Mouse (Mus musculus): ENCODE results near the gene Cdh4.

Cdh4 gene

DNA sequence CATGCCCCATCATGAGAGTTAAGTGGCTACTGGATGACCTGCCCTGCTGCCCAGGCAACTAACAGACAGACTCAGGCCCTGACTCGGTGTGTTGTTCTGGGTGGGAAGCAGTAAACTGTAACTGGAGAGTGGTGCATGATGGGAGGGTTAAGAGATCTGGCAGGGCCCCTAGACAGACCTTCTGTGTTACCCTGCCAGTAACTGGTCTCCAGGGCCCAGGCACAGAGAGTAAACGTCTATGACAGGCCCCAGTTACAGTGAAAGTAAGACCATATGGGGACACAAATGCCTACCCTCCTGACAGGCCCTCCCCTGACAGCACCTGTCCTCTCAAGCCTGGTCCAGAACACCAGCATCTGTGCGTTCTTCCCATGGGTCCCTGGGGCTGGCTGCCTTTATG, 420.4 kb downstream of the Cdh4 start:
- no peak for DNase-seq (ENCODE audit: low spot score in 2 of 2)

DNA sequence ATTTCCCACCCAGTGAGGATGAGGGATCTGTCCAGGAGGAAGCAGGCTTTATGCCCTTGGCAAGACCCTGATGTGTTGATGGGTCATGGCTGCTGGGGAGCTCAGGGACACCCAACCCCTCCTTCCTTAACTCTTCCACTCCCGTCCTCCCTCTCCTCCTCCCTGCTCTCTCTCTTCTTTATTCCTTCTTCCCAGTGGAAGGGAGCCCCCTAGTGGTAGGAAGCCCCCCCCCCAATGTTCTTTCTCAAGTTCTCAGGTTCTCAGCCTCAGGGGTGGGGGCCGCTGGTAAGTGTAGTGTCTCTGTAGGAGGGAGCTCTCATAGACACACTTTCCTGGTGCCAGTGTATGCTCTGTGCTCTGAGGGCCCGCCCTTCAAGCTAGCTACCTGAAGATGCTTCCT, 421.0 kb downstream of the Cdh4 start:
- DNase-seq (ENCODE audit: low spot score in 2 of 2): no peak

GRCm38 (mm10) chr2:179865097-179865496, 422.9 kb downstream of the Cdh4 start:
- DNase-seq (ENCODE audit: low spot score in 2 of 2): no peak

- DNase-seq (ENCODE audit: low spot score in 2 of 2): no peak
These were observed 425.4 kb downstream of the Cdh4 start for GRCm38 (mm10) chr2:179867669-179868068.

DNA sequence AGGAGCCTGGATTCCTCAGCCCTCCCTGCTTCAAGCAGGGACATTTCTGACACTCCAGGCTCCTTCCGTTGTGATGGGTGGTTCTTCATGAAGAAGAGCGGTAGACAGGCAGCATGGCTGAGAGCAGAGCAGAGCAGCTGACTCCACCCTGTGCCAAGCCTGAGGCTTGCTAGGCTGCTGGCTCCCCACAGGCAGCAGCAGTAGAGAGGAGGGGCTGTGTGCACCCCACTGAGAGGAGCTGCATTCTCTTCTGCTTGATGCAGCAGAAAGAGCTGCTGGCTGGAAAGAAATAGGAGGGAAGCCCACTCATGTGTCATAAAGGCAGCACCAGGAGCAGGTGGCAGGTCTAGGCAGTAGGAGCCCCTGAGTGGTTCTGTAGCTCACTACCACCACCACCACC, 427.6 kb downstream of the Cdh4 start:
- DNase-seq (ENCODE audit: low spot score in 2 of 2): no peak

DNA sequence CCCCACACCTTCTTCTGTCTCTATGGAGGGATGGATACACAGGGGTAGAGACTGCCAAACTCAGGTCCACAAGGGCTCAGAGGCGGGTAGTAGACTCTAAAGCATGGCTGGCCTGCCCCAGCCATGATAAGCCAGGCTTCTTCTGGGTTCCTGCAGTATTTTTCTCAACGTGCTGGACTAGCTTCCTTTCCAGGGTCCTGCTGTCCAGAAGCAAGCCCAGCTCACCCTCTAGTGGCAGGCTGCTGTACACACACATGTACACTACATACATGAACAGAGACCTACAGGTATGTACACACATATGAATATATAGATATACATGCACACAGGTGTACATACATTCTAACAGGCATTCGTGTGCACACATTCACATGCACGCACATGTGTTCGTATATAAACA, 430.5 kb downstream of the Cdh4 start:
- DNase-seq (ENCODE audit: low spot score in 2 of 2): no peak

DNA sequence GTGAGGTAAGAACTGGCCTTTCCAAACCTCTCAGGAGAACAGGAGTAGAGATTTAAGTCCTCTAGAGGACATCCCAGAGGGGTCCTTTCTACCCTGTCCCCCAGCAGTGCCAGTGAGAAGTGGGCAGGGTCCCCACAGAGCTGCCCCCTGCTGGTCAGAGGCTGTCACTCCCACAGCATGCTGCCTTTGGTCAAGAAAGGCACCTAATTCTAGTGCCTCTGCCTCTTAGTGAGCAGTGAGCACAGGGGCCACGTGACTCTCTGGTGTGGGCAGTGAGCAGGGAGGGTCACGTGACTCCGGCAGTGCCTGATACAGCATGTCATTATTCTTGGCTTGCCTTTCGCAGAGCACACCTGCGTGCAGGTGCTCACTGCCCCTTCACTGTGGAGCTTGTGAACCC, 431.1 kb downstream of the Cdh4 start:
- DNase-seq (ENCODE audit: low spot score in 2 of 2): no peak

- DNase-seq (ENCODE audit: low spot score in 2 of 2): peak; percentile 35 to 44
These were observed 432.9 kb downstream of the Cdh4 start for GRCm38 (mm10) chr2:179875147-179875546.

GRCm38 (mm10) chr2:179877551-179878215, 435.5 kb downstream of the Cdh4 start:
- DNase-seq (ENCODE audit: low spot score in 2 of 2): peak in 1 of 2 experiments; percentile 20

- no peak for DNase-seq (ENCODE audit: low spot score in 2 of 2)
These were observed 442.3 kb downstream of the Cdh4 start for GRCm38 (mm10) chr2:179884561-179884960.

DNA sequence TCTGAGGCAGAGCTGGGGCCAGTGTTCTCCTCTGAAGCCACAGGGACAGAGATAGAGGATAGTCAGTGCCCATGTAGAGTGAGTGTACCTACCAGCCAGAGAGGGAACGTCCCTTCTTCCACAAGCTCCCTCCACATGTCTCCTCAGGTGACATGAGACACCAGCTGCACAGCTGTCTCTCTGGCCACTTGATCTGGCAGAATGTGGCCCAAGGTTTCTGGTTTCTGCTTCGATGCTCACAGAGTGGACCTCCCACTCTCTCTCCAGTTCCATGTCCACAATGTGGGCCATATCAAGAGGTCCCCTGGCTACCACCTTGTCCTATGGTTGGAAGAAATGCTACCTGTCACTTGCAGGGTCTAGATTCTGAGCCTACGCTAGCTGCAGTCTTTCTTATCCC, 448.8 kb downstream of the Cdh4 start:
- DNase-seq (ENCODE audit: low spot score in 2 of 2): no peak

DNA sequence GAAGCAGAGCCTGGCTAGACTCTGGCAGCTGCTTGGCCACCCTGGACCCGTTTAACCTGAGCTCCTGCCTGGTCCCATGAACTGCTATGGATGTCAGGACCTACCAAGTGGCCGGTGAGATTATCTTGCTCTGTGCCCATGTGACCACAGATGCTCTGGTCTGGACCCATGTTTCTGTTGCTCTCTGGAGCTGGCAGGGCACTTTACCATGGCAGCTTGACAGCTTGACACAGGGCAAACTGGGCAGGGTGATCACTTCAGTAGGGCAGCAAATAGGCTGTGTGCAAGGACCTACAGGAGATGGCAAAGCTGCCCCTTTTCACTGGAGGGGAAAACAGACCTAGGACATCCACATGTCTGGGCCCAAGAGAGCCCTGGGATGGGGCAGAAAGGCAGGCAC, 454.7 kb downstream of the Cdh4 start:
- no peak for DNase-seq (ENCODE audit: low spot score in 2 of 2)

DNA sequence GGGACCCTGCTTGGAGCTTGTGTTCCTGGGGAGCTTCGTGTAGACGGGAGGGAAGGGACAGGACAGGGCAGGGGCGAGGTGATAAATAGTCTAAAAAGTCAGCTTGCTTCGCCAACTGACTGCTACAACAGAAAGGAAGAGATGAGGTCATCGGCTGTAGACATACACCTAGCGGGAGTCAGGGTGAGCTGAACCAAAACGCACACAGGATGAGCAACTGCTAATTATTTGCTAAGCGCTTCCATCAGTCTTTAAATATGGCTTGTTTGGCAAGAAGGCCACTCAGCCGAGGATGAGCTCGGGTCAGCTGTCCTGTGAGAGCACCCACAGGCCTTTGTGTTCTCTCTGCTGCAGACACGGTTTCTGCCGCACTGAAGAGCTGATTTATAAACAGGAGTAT, 470.7 kb downstream of the Cdh4 start:
- DNase-seq (ENCODE audit: low spot score in 2 of 2): no peak

GRCm38 (mm10) chr2:179913349-179913748, 471.1 kb downstream of the Cdh4 start:
- no peak for DNase-seq (ENCODE audit: low spot score in 2 of 2)

DNA sequence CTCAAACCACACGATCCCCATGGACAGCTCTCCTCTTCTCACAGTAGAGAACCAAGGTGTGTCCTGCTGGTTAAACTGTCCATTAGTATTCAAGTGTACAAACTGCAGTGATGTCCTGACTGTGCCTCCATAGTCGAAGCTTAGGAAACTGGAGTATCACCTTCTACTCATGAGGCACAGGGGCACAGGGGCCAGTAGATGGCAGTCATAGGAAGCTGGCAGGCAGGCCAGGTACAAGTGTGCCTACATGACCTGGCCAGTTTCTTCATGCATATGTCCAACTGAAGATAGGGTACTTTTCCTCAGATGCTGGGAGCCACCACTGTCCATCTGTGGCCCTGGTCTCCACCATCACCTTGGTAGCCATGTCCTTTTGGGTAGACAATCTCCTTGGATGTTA, 472.0 kb downstream of the Cdh4 start:
- no peak for DNase-seq (ENCODE audit: low spot score in 2 of 2)

DNA sequence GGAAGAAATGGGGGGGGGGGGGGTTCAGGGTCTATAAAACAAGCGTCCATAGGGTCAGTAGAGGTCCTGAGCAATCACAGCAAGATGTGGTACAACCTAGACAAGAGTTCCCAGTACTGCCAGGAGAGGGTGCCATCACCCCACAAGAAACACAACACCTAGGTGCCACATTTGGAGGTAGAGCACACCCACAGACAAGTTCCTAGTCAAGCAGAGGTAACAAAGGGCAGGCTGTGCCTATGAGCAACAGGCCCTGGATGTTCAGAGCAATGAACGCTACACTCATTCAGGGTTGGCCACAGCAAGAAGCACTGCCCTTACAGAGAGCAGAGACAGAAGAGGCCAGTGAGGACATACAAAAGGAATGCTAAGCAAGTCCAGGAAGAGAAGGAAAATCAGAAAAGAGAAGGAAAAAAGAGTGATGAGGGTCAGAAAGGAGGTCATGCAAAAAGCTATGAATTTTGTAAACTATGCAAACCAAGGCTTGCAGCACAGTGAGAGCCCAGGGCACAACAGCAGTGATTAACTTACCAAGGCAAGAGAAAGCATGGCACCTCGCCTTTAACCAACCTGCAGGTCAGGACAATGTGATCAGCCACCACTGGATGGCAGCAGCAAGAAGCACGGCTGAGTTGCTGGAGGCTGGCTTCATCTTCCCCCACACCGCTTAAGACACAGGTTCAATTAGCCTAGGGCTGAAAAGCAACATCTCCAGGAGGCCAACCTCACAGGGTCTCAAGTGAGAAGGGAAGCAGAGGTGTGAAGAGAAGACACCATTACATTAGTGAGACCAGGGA, 474.8 kb downstream of the Cdh4 start:
- peak; percentile 55 to 71 for DNase-seq (ENCODE audit: low spot score in 2 of 2)

- no peak for DNase-seq (ENCODE audit: low spot score in 2 of 2)
These were observed 477.8 kb downstream of the Cdh4 start for GRCm38 (mm10) chr2:179920042-179920441.

DNA sequence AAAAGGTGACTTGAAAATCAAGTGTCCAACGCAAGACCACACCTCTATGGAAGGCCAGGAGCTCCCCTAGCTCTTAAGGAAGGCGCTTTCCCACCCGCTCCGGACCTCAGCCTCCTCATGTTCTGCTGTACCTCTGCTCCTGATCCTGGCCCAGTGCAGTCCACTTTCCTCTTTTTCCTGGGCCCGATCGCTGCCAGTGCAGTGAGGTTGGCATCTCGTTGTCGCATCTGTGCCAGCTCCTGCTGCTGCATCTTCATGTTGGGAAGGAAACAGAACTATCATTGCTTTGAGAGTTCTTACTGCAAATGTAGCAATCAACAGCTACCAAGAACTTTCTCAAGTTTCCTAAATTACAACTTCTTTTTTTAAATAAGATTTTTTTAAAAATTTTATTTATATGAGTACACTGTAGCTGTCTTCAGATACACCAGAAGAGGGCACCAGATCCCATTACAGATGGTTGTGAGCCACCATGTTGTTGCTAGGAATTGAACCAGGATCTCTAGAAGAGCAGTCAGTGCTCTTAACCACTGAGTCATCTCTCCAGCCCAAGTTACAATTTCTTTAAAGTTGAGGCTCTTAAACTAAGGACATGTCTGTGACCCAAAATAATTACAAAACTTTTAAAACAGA, 478.9 kb downstream of the Cdh4 start:
- no peak for DNase-seq (ENCODE audit: low spot score in 2 of 2)

GRCm38 (mm10) chr2:179924038-179924437, 481.8 kb downstream of the Cdh4 start:
- DNase-seq (ENCODE audit: low spot score in 2 of 2): no peak

GRCm38 (mm10) chr2:179929166-179929565, 486.9 kb downstream of the Cdh4 start:
- DNase-seq (ENCODE audit: low spot score in 2 of 2): no peak

DNA sequence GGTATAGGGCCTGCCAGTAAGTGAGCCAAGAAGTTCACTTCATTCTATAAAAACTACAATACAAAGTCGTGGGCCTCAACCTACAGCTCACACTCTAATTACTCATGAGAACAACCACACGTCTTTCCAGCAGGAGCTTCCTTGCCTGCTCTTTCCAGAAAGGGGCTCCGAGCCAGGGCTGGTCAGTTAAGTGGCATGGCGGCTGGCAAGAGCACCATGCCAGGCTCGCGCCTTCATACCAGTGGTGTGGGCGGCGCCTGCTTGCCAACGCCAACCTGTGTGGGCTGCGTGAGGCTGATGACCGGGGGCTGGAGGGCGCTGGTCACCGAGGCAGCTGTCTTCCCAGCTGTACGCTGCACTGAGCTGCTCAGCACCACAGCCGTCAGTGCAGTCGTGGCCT, 489.5 kb downstream of the Cdh4 start:
- no peak for DNase-seq (ENCODE audit: low spot score in 2 of 2)

- DNase-seq (ENCODE audit: low spot score in 2 of 2): no peak
These were observed 491.9 kb downstream of the Cdh4 start for GRCm38 (mm10) chr2:179934165-179934564.

GRCm38 (mm10) chr2:179937091-179937490, 494.9 kb downstream of the Cdh4 start:
- no peak for DNase-seq (ENCODE audit: low spot score in 2 of 2)

All from natural killer cell, adult 2 months (primary cell).